Mouse (Mus musculus) lung, postnatal 0 days (tissue): ENCODE results near the gene Polr2e.

Source experiments
- CTCF ChIP-seq: IDR thresholded peaks from 2 replicates; pipeline ENCODE4 v1.5.1; 2016; ENCODE audit warnings: antibody characterized with exemption, mild to moderate bottlenecking
- EP300 ChIP-seq: IDR thresholded peaks from 2 replicates; pipeline ENCODE4 v1.6.1; 2016; ENCODE audit warnings: antibody characterized with exemption, mild to moderate bottlenecking, control low read depth

- TF ChIP-seq CTCF (no peak), EP300 (no peak)
Observed at GRCm38 (mm10) chr10:80025044-80025347, 14.6 kb downstream of the Polr2e start.
